Mouse (Mus musculus) spleen, postnatal 10 days (tissue): Measurements from ENCODE around the gene Cysltr2.
A peak's percentile ranks its signal among the peaks of the same experiment; 100 is the strongest.

Experiments
- DNase-seq, 2 experiments: peaks; one replicate each; pipeline ENCODE4 v3.0.0; 2021 to 2022; ENCODE audit warnings: low spot score in 2 of 2

Gene Cysltr2

DNA sequence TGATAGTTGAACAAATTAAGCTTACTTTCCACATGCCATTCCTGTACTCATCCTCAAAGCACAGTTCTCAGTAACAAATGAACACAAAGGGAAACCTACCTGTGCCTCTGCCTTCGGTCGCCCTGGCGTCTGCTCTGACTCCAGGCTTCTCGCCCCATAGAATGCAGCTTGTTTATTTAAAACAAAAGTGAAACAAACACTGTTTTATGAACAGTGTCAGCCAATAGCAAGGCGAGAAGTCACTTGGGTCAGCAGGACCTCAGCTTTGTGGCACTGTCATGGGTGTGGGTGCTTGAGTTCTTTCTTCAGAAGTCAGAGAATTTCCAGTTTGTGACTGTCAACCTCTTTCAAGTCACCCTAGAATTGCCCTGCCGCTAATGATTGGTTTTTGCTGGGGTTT, at the start of gene Cysltr2:
Gene Cysltr2 (minus strand): TSS at position 178 of the 400 bp plus-strand sequence.
- DNase-seq, result no peak

DNA sequence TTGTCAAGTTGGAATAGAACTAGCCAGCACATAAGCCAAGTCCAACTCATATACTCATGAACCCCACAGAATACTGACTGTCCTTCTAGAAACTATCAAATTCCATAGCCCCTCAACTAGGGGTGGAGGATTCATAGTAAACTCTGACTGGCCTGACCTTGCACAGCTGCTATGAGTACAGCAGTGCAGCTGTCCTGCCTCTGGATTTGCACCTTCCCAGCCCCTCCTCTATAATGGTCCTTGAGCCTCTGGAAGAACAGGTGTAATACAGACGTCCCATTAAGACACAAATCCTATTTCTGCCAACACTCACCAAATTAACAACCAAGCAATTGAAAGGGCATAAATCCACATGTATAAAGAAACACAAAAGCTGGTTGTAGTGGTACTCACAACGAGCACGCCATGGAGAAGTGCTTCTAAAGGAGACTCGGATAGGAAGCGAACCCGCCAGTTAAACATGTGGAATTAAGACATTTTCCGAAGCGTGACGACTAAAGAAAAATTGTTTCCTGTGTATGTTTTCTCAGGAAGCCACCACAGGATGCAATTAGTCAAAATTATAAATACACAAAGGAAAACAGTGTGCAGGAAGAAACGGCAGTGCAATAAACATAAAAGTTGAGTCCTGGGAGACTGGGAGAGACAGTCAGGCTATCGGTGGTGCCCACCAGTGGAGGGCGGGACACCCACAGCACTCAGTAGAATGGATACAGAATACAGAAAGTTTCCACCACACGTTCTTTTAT, 46.1 kb upstream of the Cysltr2 start:
- no peak for DNase-seq

DNA sequence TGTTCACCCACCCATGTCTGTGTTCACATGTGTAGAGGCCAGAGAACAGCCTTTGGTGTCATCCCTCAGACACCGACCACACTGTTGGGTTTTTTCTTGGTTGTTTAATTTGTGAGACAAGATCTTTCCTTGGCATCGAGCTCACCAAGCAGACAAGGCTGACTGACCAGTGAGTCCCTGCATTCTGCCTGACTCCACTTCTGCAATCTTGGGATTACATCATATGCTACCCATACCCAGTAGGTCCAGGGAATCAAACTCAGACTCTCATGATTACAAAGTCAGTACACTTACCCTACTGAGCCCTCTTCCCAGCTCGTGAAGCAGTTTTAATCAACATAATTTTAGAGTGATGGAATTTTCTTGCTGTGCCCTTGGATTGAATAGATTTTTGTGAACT, 44.0 kb upstream of the Cysltr2 start:
- DNase-seq, result no peak

DNA sequence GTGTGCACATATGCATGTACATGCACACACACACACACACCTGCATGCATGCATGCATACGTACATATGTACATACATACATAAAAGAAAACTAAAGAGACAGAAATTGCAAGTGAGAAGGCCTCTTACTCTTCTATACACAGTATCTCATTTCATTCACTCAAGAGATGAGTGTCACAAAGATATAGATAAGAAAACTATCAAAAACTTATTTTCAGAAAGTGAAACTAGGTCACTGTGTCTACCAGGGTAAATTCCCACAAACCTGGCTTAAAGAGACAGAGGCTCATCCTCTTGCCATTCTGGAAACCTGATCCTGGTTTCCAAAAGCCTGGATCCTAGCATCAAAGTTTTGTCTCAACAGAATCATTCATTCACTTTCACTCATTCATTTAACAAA, 39.3 kb upstream of the Cysltr2 start:
- no peak for DNase-seq

DNA sequence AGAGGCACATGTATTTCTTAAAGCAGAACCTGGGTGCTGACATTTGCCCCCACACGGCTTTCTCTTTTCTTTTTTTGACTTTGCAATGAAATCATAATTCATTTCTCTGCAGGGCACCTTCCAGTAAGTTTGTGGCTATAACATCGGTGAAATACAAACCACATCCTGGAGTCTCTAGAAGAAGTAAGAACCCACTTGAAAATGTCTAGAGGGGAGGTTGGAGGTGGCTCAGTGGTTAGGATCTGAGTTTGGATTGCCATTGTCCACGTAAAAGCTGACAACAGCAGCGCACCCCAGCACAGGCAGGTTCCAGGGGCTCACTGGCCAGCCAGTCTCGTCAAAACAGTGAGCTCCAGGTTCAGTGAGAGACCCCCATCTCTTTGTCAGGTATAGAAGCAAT, 38.8 kb upstream of the Cysltr2 start:
- no peak for DNase-seq

DNA sequence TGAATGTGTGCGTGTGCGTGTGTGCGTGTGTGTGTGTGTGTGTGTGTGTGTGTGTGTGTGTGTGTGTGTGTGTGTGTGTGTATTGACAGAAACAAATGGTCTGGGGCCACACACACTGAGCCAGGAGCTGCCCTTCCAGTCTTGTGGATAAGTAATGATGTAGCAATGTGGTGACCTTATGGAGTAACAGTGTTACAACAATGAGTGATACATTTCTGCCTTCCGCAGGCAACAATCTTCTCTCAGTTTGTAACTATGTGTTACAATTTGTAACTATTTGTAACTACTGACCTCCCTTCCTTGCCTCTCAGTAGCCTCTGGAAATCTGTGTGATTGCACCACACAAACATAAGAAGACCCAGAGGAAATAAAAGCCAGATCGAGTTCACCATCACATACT, 38.3 kb upstream of the Cysltr2 start:
- DNase-seq, result no peak

DNA sequence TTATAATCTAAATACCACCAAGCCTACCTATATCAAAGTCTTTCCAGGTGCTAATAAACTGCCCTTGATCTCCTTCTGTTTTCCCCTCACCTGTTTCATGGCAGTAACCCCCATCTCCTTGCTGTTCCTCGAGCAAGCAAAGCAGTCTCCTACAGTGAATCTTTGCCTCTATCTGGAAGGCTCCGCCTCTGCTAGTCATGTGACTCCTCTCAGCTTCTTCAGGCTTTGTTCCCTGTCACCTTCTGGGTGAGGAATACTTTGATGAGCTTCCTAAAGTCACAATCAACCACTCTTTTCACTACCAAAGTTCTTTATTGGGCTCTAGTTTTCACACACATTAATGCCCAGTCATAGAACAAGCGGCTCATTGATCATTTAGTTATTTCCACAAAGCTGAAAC, 37.5 kb upstream of the Cysltr2 start:
- DNase-seq, result no peak

DNA sequence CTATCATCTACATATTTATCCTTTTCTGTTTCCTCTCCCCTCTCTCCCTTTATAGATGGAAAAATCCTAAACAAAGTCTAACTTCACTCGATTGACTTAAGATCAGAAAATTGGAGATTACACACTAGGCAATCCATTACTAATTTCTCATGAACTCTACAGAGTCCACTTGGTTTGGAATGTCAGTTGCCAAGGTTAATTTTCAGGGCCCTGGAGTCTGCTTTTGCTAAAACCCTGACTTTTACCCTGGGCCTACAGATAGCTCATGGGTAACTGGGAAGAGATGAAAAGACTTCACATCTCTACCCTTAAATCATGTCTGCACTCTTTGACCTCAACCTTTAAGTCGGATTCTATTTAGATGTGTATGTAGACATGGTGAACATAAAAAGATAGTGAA, 34.6 kb upstream of the Cysltr2 start:
- no peak for DNase-seq

DNA sequence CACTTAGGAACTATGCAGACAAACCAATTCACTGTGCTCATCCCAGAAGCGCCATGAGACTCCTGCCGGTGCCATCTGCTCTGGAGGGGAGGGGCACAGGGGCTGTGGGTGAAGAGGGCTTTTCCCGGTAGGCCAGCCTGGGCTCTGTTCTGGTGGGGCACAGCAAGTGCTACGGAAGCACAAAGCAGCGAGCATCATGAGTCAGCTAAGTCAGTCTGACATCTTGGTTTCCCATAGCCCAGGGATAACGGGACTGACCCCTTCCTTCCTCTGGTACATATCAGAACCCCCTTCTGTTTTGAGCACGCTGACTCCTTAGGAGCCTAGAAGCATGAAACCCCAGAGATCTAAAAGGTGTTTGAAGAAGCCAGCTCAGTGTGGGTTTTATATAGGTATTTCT, 15.5 kb upstream of the Cysltr2 start:
- DNase-seq, result no peak

DNA sequence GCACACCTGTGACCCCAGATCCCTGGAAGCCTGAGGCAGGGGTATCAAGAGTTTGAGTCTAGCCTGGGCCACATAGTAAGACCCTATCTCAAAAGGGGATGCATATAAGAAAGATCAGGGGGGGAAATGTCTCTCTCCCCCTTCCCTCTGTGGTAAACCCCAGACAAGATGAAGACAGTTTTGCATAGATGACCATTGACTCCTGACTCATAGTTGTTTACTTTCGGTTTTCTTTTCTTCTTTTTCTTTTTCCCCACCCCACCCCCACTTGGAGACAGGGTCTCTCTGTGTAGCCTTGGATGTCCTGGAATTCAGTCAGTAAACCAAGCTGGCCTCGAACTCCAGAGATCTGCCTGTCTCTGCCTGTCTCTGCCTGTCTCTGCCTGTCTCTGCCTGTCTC, 9.8 kb upstream of the Cysltr2 start:
- DNase-seq, result no peak

DNA sequence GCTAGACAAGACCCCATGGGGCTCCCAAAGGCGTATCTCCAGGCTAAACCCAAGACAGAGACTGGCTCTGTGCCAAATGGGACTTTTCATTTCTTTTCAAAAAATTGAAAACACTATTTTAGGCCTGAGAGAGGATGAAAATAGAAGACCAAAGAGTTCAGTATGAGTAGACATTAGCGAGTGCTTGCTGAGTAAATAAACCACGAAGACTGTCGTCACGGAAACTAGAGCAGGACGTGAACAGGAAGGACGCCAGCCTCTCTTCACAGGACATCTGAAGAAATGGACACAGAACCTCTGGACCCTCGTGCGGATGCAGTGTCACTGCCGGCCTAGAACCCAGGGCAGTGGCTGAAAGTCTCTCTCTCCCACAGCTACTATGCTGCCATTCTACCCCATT, 8.8 kb upstream of the Cysltr2 start:
- no peak for DNase-seq

DNA sequence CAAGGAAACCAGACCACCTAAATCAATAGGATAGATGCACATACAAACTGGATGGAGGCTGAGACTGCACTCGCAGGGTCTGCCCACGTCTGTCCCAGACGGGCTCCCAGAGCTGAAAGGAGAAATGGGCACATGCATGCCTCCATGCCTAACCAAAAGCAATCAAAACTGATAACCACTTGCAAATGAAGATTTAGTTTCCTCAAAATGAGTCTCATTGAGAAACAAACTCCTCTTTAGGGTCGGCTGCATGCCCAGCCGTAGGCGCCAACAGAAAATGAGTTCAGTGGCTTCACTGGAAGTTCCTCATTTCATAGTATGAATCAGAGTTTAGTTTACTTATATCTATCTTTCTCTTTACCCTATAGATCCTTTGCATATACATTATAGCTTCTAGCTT, 7.9 kb upstream of the Cysltr2 start:
- no peak for DNase-seq

DNA sequence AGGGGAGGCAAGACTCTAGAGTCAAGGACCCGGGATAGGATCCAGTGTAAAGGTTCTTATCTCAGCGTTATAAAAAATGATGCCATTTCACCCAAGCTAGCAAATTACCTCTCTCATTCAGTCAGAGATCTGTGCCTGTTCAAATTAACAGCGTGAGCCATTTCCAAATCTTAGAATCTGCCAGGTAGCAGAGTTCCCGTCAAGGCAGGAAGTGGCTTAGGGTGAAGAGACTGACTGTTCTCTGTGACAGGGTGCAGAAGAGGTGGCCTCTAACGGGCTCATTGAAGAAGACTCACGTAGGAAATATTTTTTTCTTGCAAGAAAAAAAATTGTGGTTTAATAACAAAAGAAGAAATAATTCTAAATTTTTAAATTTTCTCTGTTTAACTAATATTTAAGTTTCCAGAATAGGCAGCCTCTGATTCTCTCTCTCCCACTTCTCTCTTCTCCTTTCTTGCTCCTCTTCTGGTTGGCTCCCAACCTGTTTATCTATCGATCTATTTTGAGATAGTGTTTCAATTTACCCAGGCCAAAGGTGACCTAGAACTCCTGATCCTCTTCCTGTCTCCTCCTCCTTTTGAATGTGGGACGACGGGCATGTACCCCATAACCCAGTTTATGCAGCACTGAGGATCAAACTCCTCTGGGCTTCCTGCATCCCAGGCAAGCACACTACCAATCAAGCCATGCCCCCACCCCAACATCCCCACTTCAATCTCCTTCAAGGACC, 3.5 kb downstream of the Cysltr2 start:
- no peak for DNase-seq

DNA sequence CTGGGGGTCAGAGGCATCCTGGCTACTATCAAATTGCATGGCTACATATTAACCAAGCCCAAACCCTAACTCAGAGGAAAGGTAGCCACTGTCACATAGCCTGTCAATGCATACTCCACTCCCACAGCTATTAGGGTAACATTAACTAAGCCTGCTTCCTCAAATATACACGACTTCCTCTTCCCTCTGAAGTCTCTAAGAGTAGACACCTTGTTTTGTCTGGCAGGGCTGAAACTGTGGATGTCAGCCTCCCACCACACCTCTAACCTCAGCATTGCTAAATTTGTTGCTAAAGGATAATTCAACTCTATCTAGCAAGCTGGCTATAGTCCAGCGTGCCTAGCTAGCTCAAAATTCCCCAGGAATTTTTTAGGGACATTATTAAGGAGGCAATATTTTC, 7.2 kb downstream of the Cysltr2 start:
- DNase-seq, result no peak

DNA sequence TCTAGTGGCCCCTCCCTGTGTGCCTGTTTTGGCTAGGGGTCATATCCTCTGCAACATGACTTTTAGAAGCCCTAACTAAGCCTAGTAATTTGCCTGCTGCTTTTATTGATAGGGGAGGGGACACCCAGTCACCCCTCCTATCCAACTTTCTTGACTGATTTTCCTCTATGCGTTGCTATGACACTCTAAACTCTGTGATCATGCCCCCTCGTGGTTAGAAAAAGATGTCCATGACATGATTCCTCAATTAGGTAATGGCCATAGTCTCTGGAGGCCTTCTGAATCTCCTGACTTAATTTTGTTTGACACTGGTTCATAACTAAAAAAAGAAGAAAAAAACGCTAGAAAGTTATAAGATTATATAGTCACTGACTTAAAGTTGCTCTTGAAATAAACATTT, 15.6 kb downstream of the Cysltr2 start:
- no peak for DNase-seq

DNA sequence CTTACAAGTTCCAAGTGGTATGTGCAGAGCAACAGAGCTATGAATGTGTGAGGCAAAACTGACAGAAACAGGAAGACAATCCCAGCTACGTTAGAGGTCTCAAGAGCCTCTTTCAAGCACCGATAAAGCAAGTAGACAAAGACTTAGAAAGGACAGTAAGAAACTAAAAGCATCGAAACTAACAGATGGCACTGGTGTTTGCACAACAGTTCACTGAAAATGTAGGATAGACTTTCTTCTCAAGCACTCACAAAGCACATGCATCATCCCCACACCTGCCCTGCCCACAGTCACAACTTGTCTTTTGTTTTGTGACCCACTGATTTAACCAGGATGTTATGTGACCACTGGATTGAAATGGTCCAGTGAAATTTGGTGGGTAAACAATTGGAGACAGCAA, 17.7 kb downstream of the Cysltr2 start:
- DNase-seq, result no peak

DNA sequence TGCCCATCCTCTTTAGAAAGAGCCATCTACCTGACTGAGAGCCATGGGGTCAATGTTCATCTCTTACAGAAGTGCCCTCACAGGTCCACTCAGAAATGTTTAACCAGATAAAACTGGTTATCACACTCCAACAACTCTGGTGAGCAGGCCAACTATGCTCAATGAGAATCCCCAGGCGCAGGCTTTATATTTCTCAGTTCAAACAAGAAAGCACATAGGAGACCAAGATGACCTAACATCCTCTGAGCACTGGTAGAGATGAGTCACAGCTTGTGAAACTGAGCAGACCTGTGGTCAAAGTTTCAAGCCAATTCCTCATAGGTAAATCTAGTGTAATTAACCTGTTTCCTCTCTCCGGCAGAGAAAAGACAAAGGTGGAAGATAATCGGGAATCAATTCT, 31.6 kb downstream of the Cysltr2 start:
- no peak for DNase-seq

DNA sequence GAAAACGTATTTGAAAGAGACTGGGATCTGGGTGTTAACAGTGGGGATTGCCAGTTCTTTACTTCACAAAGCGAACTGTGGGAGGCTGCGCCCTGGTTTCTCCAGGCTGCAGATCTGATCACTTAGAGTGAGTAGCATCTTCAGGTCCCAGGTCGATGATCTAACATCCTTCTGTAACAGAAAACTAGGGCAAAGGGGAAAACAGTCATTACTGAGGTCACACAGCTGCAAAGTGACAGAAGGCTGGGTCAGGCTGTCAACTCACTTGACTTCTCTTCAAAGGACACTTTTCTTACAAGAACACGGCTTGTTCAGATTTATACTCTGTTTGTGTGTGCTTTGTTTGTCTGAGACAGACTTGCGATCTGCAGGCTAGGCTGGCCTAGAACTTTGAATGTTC, 33.5 kb downstream of the Cysltr2 start:
- DNase-seq, result no peak

DNA sequence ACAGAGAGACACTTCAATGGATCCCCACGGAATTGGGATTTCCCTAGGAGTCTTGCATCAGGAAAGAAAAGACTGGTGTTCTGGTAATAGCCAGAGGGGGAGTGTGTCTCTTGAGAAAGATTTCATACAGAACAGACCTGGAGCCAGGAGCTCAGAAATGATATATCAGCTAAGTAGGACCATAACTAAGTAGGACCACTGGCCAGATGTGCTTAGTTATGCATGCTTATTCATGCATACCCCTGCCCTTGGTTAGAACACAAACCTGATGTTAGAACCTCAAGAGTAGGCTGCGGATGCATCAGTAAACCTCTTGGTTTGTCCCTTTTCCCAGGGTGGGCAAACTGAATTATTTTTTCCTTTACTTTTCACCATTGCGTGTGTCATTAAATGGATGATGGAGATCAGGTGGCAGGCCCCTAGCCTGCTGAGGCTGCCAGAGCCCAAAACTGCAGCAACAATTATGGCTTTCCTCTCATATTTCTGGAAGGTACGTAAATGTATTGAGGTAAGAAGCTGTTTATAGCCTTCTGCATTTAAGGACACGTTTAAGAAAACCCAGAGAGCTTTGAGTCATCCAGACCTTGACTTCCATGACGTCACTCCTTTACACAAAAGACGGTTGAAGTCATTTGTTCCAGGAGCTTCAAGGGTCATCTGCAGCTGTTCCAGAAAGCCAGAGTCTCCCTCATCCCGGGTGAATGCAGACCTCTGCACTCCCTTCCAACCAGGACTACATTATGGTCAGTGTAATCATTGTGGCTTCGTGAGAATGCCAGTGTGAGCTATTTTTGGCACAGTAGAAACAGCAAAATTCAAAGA, 35.0 kb downstream of the Cysltr2 start:
- no peak for DNase-seq

DNA sequence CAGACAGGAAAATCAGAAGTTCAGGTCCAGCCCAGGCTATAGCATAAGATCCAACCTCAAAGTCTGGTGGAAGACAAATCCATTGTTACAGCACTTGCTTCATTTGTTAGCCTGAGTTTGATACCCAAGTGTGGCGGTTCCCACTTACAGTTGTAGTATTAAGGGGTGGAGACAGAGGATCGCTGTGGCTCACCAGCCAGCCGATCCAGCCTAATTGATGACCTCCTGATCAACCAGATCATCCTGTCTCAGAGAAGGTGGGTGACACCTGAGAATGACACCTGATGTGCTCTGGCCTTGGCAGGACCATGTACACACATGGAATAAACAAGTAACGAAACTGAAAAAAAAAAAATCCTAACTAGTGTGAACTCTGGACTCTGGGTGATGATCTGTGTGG, 47.1 kb downstream of the Cysltr2 start:
- no peak for DNase-seq

DNA sequence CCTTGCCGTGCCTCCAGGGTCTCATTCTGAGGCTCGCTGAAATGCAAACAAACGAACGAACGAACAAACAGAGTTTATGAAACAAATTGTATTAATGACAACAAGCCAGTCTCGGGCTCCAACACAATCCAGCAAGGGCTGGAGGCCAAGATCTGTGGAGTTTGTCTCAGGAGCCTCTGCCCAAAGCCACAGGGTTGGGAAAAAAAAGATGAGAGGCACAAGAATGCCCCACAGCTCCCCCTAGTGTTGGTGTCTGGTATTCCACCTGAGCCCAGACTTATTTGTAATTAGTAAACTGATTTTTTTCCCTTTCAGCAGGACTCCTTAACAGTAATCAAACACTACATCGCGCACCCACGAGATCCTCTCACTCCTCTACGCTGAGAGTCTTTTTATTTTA, 48.6 kb downstream of the Cysltr2 start:
- DNase-seq, result peak; percentile 28 to 63

DNA sequence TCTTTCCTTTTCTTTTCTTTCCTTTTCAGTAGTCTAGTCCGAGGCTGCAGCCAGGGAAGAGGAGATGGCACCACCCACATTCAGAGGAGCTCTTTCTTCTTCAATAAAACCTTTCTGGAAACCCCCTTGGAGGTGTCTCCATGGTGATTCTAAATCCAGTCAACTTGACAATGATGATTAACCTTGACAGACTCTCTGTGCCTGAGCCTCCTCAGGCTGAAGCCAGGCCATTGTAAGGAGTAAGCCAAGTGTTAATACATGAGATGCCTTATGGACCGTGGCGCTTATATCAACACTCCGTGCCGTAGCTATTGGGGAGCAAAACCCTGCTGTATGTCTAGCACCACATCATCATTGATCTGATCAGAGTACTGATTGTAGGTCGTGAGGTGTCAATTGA, 50.8 kb downstream of the Cysltr2 start:
- DNase-seq, result no peak

DNA sequence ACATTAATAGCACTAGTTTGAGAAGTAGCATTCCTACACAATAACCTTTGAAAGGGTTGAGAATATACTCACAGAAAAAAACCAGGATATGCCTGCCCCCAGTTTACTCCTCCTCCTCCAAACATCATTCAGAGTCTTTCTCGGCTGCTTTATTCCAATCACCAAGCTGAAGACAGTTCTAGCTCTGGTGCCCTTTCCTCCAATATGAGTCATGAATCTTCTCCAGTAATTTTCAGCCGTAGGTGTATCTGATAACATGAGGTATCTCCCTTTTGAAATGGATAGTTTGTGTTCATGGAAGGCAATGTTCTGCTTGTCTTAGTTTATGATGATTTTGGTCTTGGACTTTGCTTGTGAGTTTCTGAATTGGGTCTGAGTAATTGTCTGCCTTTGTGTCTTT, 62.9 kb downstream of the Cysltr2 start:
- no peak for DNase-seq
